Mouse (Mus musculus): ENCODE data around the gene Grik5.
A peak's percentile ranks its signal among the peaks of the same experiment; 100 is the strongest.

Gene Grik5

DNA sequence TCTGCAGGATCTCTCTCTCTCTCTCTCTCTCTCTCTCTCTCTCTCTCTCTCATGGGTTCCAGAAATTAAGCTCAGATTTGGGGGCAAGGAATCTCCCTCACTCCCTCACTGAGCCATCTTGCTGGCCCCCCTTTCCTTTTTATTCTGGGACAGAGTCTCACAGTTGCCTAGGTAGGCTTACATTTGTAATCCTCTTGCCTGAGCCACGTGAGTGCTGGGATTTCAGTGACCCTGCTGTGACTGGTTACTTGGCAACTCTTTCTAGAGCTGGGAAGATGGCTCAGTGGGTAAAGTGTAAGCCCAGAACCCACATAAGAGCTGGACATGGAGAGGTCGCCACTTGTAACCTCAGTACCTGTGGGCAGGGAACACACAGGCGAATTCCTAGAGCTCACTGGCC, 40.6 kb downstream of the Grik5 start:
- DNase-seq (ENCODE audit: low spot score), result no peak

DNA sequence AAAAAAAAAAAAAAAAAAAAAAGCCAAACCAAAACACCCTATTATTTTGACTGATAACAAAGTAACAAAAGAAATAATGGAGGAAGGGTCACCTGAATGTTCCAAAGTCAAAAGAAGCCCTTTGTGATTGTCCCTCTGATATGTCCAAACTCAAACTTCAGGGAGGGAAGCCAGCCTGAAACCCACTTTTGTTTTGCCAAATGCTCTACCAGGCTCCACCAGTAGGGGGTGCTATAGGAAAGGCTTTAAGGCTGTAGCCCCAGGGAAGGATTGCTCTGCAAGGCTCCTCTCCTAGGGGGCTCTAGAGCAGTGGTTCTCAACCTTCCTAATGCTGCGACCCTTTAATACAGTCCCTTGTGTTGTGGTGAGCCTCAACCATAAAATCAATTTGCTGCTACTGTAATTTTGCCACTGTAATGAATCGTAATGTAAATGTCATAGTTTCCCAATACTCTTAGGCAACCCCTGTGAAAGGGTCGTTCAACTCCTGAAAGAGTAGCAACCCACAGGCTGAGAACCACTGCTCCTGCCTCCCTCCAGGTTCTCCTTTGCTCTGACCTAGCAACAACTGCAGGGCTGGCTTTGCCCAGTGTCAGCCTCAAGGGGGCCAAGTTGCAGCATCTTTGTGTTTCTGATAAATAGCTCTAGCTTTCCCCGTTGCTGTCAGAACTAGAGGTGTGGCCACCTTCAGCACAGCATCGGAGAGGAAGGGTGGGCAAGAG, 42.0 kb downstream of the Grik5 start:
- DNase-seq (ENCODE audit: low spot score), result peak; percentile 57

DNA sequence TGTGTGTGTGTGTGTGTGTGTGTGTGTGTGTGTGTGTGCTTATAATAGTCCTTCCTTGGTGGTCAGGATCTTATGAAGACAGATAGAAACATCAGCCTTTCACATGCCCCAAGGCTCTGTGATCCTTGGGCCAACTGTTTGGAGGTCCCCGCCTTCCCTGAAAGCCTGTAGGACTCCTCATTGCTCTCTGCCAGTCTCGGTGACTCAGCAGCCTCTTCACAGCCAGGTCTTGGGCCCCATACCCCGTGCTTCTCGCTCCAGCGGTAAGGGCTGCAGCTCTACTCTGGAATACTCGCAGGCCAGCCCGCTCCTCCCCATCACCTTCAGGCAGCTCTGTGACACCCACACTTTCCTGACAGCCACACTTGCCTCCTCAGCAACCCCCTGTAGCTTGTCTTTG, 45.7 kb downstream of the Grik5 start:
- DNase-seq (ENCODE audit: low spot score), result no peak

DNA sequence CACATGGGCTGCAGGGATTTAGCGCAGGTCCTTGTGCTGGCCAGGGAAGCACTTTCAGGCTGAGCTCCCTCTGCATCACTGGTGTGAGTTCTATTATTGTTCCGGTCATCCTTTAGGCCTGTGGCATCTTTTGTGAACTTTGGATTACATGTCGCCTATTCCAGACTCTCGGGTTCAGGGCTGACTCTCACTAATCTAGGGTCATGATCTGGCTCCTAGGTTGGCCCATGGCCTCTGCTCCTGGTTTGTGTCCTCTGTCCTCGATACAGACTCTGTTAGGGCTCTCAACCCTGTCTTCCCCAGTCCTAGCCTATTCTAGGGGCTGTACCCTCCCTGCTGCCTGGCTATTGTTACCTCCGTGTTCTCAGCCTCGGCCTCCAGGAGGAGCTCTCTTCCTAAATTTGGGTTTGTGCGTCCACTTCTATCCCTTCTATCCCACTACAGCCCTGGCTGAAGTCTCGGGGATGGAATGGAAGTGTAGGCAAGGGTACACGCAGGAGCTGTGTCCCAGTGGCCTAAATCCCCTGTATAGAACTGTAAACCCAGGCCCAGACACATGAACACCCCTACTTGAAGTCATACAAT, 46.2 kb downstream of the Grik5 start:
- no peak for DNase-seq (ENCODE audit: low spot score)

DNA sequence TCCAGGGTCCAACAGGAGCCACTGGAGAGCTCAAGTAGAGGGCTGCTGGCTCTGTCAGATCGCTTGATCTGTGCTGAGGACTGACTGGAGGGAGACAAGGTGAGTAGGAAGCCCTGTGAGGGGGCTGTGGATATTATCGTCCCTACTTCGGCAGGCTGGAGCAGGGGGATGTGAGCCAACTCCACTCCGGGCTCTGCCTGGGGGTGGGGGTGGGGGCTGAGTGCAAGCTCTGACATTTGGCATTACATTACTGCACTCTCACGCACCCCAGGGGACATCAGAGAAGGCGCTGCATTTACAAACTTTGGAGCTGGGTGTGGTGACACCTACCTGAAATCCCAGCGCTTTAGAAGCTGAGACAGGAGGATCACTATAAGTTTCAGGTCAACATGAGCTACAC, 60.6 kb downstream of the Grik5 start:
- no peak for DNase-seq (ENCODE audit: low spot score)

DNA sequence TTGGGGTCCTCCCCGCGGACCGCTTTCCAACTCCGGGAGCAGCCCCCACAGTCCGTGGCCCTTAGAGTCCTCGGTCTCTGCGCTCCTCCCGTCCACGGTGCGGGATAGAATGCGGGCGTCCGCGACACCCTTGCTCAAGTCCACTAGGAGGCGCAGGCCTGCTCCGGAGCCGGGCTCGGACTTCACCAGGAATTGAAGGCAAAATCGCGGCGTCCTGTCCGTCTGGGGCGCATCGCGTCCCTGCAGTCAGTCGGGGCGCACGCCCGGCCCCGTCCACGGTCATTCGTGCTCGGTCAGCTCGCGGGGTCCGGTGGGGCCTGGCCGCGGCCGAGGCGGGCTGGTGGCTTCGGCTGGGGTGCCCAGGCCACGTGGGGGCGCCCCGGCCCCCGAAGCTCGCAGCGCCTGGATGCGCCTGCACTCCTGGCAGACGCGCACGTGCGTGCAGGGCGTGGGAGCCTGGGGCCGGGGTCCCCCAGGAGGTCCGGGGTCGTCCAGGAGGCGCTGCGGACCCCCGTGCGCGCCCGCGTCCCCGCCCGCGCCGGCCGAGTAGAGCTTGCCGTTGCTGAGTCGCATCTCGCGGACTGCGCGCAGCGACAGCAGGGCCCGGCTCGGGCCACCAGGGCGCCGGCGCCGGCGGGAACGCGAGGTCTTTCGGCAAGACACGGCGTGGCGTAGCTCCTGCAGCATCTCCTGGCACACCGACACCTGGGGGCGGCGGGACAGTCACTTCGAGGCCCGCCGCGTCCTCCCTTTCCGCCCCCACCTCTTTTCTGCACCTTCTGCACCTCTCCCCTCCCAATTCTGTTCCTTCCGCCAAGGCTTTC, 61.8 kb downstream of the Grik5 start:
- DNase-seq (ENCODE audit: low spot score), result no peak

DNA sequence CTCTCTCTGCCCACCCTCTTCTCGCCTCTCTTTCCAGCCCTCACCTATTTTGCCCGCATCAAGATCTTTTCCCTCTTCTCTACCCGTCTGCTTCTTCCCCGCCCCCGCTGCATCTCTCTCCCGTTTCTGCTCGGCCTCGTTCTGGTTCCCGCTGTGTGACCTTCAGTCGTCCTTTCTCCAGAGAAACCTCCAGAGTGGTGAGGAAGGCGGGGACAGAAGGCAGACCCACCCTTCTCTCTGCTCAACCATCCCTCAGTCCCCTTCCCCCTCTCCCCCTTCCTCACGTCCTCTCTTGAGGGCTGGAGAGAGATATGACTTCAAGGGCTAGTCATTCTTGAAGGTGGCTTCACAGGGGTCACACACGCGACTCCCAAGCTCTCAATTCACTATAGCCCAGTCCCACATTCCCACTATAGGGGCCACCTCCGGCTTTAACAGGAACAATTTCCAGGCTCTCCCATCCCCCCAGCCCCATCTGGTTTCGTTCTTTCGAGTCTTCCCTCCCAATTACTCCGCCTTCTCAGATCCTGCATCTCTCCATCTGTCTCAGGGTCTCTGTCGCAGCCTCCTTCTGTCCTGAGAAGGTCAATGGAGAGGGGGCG, 62.9 kb downstream of the Grik5 start:
- no peak for DNase-seq (ENCODE audit: low spot score)

DNA sequence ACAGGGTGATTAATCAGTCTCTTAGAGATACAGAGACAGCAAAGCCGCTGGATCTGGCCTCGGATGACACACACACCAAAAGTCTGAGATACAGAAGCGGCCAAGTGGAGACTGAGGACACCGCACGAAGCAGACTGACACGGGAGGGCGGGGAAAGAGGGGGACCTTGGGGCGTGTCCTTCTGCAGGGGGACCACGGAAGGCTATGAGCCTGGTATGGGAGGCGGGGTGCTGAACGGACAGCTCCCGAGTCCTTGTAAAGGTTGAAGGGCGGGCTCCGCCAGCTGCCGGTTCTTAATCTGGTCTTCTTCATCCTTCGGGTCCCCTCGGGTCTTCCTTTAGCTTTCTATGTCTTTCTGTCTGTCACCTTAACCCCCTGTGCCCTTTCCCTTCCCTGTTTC, 63.5 kb downstream of the Grik5 start:
- no peak for DNase-seq (ENCODE audit: low spot score)

DNA sequence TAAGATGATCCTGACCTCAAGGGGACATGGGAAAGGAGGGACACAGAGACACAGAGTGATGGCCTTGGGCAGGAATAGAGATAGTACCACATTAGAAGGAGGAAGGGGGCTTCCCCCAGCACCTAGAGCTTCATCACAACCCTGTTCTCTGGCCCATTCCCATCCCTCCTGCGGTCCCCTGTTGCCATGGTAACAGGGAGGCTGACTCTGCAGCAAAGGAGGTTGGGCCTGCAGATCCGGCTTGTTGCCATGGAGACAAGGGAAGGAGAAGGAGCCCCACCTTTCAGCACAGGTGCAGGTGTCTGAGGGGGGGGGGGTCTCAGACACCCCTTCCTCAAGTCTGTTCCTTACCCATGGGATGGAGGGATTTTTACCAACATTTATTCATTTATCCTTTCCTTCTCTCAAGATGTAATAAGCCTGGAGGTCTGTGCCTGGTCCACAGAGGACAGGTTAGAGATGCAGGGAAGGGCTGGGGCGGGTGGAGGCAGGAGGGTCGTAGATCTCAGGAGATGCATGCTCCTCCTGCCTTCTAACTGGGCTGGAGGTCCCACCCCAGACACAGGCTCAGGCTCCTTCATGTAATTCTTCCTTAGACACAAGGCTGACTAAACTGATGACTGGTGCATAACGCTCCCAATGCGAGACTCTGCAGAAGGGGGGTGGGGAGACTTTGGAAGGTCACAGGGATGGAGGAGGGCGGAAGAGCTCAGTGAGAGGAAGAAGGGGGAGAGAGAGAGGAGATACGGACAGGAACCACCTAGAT, 64.4 kb downstream of the Grik5 start:
- no peak for DNase-seq (ENCODE audit: low spot score)

DNA sequence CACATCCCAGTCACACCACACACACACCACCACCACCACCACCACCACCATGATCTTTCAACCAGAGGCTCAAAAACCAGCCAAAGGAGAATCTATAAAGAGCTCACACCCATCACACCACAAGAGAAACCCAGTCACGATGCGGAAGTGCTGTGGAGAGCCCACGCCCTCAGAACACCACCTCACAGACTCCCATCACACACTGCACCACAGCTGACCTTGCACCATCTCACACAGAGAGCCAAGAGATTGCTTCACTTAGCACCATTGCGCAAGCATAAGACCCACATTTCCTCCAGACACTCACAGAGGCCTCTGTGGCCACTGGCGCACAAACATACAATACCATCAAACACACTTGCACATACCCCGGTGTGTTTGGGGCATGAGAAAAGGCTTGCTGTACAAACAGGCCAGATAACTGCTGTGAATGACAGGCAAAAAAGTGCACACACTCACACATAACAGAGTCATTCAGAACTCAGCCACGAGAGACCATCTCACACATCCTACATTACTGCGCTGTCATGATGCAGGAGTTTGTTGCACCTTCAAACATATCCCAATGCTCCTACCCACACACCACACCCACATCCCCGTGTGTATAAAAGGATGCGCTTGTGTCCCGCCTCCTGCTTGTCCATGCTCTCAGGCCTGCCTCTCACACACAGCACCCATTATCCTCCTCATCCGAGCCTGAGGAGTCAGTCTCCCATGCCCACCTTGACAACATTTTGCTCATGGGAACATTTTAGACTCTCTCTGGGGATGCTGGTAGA, 65.4 kb downstream of the Grik5 start:
- no peak for DNase-seq (ENCODE audit: low spot score)

DNA sequence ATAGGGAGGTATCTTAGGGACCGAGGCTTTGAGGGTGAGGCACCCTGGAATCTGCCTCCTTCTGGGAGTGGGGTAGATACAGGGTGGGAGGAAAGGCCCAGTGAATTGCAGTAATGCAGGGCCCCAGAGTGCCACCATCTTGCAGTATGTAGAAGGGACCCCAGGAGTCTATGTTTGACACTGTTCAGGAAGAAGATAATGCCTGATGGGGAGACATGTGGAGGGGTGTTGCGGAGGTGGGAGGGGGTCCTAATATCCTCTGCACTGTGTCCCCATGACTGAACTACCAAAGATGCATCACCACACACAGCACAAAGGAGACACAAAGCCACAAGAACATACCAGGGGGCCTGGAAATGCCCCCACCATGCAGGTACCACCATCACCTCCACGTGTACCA, 66.0 kb downstream of the Grik5 start:
- DNase-seq (ENCODE audit: low spot score), result no peak

DNA sequence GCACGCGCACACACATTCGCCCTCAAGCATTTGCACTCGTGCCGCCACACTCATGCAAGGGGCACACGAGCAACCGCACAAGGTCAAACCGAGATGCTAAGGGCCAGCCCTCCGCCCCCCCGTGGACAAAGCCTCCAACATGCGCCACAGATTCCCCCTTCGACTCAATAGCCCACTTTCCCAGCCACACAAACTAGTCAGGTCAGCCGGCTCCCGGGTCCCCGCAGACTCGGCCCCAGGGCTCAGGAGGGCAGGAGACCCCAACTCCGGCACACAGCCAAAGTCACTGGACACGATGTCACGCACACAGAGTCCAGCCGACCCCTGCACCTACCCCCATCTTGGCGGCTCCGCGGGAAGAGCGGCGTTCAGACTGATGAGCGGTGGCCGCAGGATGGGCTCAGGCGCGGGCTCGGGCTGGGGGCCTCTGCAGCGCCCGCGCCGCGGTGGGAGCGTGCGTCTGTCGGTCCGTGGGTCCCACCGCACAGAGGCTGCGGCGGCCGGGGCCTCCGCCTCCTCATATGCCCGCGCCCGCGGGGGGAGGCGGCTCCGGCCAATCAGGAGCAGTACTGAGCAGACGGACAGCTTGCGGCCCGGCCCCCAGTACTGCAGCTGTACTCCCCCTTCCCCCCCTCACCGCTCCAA, 66.6 kb downstream of the Grik5 start, which contains the start of gene Atp1a3:
Gene Atp1a3 (minus strand): TSS at position 538 of the 645 bp plus-strand sequence.
- no peak for DNase-seq (ENCODE audit: low spot score)

DNA sequence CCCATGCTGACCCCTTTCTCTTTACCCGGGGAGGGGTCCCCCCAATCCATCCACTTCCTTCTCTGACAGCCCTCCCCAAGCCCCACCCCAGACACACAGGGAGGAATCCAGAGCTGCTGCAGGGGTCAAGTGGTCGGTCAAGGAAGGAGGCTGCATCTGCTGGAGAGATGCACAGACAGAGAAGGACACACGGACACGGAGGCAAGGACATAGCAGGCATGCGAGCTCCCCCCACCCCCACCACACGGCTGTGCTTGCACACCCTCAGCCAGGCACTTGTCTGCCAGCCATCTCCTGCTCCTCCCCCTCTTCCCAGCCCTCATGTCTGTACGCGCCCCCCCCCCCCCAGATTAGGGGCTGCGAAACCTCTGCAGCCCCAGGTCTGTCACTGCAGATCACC, 67.3 kb downstream of the Grik5 start:
- no peak for DNase-seq (ENCODE audit: low spot score)

DNA sequence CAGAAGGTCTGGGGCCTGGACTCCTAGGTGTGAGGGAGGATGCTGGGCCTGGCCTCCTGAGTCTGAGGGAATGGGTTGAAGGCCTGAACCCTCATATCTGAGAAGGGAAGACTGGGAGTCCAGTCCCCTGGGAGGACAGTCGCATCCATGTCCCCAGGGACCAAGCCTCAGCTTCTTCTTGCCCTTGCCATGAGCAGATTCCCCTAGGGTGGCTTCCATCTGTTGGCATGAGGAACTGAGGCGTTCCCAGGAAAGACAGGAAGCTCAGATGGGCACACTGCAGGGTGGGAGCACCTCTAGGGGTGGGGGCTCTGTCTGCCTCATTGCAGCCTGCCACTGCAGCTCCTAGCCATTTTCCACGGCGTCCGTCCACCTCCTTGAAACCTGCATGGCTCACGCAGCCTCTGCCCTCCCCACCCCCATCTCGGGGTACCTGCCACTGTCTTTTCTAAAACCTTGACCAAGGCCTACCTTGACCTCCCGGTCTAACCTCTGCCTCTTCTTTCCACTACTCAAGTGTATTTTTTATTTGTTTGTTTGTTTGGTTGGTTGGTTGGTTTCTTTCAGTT, 68.2 kb downstream of the Grik5 start:
- no peak for DNase-seq (ENCODE audit: low spot score)

DNA sequence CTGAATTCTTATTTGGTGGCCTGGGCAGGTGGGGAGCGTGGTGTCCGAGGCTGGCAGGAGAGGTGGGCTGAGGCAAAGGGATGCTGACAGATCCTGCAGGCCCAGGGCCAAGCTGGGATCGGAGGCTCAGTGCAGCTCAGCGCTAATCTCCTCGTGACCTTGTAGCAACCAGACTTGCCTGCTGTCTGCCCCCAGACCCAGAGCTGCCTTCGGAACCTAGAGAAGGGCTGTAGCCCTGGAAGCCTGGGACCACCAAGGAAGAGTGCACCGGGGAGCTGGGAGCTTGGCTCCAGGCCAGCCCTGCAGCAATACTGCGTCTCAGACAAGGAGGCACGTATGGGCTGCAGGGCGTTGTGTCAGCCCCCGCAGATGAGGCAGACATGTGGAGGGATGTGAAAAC, 68.9 kb downstream of the Grik5 start:
- DNase-seq (ENCODE audit: low spot score), result no peak

DNA sequence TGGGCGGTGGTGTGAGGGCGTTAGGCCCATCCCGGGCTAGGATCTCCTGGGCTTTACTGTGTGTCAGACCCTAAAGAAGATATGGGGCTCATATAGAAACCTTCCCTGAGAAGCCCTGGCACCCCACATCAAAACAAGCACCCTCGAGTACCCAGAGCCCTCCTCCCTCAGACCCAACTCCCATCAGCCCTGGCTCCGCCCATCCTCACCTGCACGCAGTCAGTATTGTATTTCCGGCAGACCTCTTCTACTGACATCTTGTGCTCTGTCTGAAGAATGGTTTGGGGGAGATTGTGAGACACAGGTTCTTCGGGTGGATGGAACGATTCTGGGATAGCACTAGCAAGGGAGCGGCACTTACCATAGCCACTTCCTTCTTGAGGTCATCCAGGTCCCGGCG, 71.4 kb downstream of the Grik5 start:
- no peak for DNase-seq (ENCODE audit: low spot score)

DNA sequence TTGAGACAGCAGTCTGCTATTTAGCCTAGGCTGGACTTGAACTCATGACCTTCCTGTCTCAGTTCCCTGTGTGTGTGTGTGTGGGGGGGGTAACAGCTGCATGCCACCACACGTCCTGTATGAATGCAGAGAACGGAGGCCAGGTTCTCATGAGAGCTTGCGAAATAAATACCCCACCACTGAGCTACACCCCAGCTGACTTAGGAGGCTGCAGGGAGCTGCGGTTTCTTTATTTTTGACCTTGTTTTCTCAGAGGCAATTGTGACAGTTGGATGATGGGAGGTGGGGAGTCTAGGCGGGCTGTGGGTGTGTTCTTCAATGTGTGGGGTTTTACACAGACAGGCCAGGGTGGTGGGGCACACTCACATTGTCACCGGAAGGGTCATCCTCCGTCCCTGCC, 71.9 kb downstream of the Grik5 start:
- DNase-seq (ENCODE audit: low spot score), result no peak

DNA sequence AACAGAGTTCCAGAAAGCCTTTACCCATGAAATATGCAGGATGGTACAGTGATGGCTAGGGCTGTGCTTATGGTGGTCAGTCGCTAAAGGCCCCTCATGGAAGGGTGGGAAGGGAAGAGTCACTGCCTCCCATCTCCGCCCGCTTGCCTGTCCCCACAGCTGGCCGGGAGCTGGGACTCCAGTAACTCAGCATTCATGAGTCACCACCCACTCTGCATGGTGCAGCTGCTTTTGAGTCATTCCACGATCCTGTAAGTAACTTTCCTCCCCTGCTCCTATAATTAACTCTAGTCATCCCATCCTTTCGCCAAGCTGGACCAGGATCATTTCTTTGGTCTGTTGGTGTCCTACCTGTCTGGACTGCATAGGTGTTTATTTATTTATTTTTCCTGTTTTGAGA, 79.1 kb downstream of the Grik5 start:
- DNase-seq (ENCODE audit: low spot score), result no peak

DNA sequence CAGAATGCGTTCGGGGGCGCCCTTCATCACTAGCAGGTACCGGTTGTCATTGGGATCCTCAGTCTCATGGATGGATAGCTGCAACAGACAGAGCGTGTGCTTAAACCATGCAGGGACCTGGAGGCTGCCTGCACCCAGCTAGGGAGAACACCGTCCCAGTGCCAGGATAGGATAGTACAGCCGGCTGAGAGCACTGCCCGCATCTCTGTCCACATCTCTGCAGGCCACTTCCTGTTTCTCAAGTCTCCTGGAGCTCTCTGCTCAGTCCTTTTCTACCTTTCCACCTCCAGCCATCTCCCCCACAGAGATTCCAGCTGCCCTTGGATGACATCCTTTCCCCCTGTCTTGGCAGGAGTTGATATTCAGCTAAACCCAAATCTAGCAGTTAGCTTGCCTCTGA, 81.7 kb downstream of the Grik5 start:
- no peak for DNase-seq (ENCODE audit: low spot score)

DNA sequence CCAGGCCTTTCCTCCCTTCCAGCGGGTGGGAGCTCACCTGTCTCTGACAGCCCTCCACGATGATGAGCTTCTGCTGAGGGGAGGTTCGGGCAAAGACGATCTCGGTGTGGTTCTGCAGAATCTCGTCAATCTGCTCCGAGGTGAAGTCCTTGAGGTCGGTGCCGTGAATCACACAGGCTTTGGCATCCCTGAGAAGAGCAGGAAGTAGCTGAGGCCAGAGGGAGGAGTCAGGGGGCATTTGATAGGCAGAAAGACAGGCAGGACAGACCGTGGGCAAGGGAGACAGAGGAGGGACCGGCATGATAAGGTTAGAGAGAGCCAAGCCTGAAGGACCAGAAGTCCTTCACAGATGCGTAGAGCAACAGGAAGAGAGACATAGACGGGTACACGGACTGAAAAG, 84.2 kb downstream of the Grik5 start:
- no peak for DNase-seq (ENCODE audit: low spot score)
